Mouse (Mus musculus): ENCODE measurements at regions not wholly inside any gene's neighbourhood (a gene's known extent, or its start where the extent isn't known, plus 50 kb on each side); places are given as distances from the start of the nearest gene placed in this dataset.

DNA sequence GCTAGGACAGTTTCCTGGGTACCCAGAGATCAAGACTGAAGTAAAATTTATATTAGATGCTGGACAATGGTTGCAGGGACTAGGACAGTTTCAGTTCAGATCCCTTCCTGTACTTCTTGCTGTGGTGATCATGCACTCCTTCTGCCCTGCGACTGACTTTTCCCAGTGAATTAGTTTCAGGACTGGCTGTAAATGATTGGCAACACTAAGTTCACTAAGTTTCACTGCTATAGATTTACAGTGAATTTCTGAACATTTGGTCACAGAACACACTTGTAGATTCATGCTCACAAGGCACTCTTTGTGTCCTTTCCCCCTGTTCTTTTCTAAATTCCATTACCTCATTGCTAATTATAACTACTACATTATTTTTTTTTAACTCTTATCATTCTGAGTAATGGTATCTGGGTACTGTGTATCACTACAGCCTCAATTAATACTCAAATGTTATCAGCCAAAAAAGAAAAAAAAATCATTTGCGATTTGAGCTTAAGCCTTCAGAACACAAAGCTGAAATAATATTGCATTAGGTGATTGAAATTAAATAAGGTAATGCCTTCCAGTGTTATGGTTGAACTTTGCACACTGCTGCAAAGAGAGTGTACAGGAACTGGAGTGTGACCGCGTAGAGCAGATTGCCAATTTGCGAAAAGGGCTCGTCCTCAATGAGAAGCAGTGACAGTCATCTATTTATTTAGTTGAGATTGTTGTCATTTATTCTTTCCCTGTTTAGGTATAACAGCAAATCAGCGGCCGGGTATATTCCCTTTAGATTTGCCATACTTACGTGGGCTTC, 618.2 kb upstream of the Alcam start:
- no peak for TF ChIP-seq CTCF (IDR thresholded peaks at IDR 0.05; ENCODE audit: borderline replicate concordance, control insufficient read depth, extremely low read depth, insufficient read depth, low read length, poor library complexity)
- TF ChIP-seq POLR2A (IDR thresholded peaks at IDR 0.05; ENCODE audit: control insufficient read depth, extremely low read depth, insufficient read depth, low read length, poor library complexity): no peak
